Mouse (Mus musculus): ENCODE data around the gene Xaf1.
A peak's percentile ranks its signal among the peaks of the same experiment; 100 is the strongest.
"Not testable (repeated sequence)": the region's sequence is repeated elsewhere in the genome, so short reads cannot be mapped to it uniquely, and the experiment has no call there.

Gene Xaf1

GRCm38 (mm10) chr11:72311355-72312001 is 10.0 kb downstream of the Xaf1 start:
- no peak for DNase-seq (ENCODE audit: low read depth in 1 of 2, low spot score in 2 of 2)

- DNase-seq (ENCODE audit: low read depth in 1 of 2, low spot score in 2 of 2) = no peak
These were observed 12.9 kb downstream of the Xaf1 start, which contains the start of gene Fbxo39 for GRCm38 (mm10) chr11:72314151-72314895. Gene Fbxo39 (plus strand): TSS chr11:72314444.

GRCm38 (mm10) chr11:72318026-72318425 is 16.6 kb downstream of the Xaf1 start:
- DNase-seq (ENCODE audit: low read depth in 1 of 2, low spot score in 2 of 2) = no peak

- no peak for DNase-seq (ENCODE audit: low read depth in 1 of 2, low spot score in 2 of 2)
These were observed 23.0 kb downstream of the Xaf1 start for GRCm38 (mm10) chr11:72324431-72324830.

- DNase-seq (ENCODE audit: low read depth in 1 of 2, low spot score in 2 of 2) = no peak
These were observed 24.3 kb downstream of the Xaf1 start for GRCm38 (mm10) chr11:72325701-72326100.

GRCm38 (mm10) chr11:72332951-72333667 is 31.7 kb downstream of the Xaf1 start:
- DNase-seq (ENCODE audit: low read depth in 1 of 2, low spot score in 2 of 2) = no peak

GRCm38 (mm10) chr11:72334653-72335052 is 33.2 kb downstream of the Xaf1 start:
- DNase-seq (ENCODE audit: low read depth in 1 of 2, low spot score in 2 of 2) = no peak

- no peak for DNase-seq (ENCODE audit: low read depth in 1 of 2, low spot score in 2 of 2)
These were observed 35.3 kb downstream of the Xaf1 start for GRCm38 (mm10) chr11:72336726-72337125.

- DNase-seq (ENCODE audit: low read depth in 1 of 2, low spot score in 2 of 2) = no peak
These were observed 37.0 kb downstream of the Xaf1 start for GRCm38 (mm10) chr11:72338437-72338871.

- DNase-seq (ENCODE audit: low read depth in 1 of 2, low spot score in 2 of 2) = no peak
These were observed 38.3 kb downstream of the Xaf1 start for GRCm38 (mm10) chr11:72339716-72340115.

- peak in 1 of 2 experiments; percentile 8 for DNase-seq (ENCODE audit: low read depth in 1 of 2, low spot score in 2 of 2)
These were observed 41.3 kb downstream of the Xaf1 start for GRCm38 (mm10) chr11:72342549-72343237.

- DNase-seq (ENCODE audit: low read depth in 1 of 2, low spot score in 2 of 2) = not testable (repeated sequence)
These were observed 41.8 kb downstream of the Xaf1 start for GRCm38 (mm10) chr11:72343238-72343625.

- no peak for DNase-seq (ENCODE audit: low read depth in 1 of 2, low spot score in 2 of 2)
These were observed 42.5 kb downstream of the Xaf1 start for GRCm38 (mm10) chr11:72343904-72344303.

- DNase-seq (ENCODE audit: low read depth in 1 of 2, low spot score in 2 of 2) = no peak
These were observed 43.1 kb downstream of the Xaf1 start for GRCm38 (mm10) chr11:72344486-72344885.

- no peak for DNase-seq (ENCODE audit: low read depth in 1 of 2, low spot score in 2 of 2)
These were observed 47.1 kb downstream of the Xaf1 start for GRCm38 (mm10) chr11:72348563-72348962.

- no peak for DNase-seq (ENCODE audit: low read depth in 1 of 2, low spot score in 2 of 2)
These were observed 47.6 kb downstream of the Xaf1 start for GRCm38 (mm10) chr11:72349016-72349415.

GRCm38 (mm10) chr11:72349652-72350051 is 48.2 kb downstream of the Xaf1 start:
- DNase-seq (ENCODE audit: low read depth in 1 of 2, low spot score in 2 of 2) = no peak

- DNase-seq (ENCODE audit: low read depth in 1 of 2, low spot score in 2 of 2) = no peak
These were observed 50.8 kb downstream of the Xaf1 start for GRCm38 (mm10) chr11:72352272-72352671.

GRCm38 (mm10) chr11:72353186-72353585 is 51.8 kb downstream of the Xaf1 start:
- no peak for DNase-seq (ENCODE audit: low read depth in 1 of 2, low spot score in 2 of 2)

GRCm38 (mm10) chr11:72354971-72355728 is 53.7 kb downstream of the Xaf1 start:
- DNase-seq (ENCODE audit: low read depth in 1 of 2, low spot score in 2 of 2) = peak in 1 of 2 experiments; percentile 17
